In genomic region chr17:69382511-69383100, GRCm38 (mm10) we compare ENCODE assay signal across 8 mouse cellular contexts. TPM values are rescaled to one million over a fixed set of nuclear protein-coding genes. Genes with fewer than 3 reads are reported as not detected.
DNase-seq lines count a peak whose midpoint lies in the region; ATAC-seq and TF ChIP-seq lines count a peak whose summit lies in the region.

TSS of gene Zbtb14 (plus strand) at chr17:69383050.

- ATAC-seq in G1E (ENCODE audit: extremely low read depth, insufficient number of reproducible peaks, low FRiP score, poor library complexity, severe bottlenecking): peak; percentile 73
- ATAC-seq in forebrain, embryonic 16.5 days: peak; percentile 88
- peak; percentile 93 for ATAC-seq in lung, embryonic 14.5 days (ENCODE audit: insufficient read depth)

- H3K27ac ChIP-seq in forebrain, embryonic 16.5 days (ENCODE audit: low read length): peak within 1 kb of the TSS; percentile 99
- peak within 1 kb of the TSS; percentile 99 for H3K27ac ChIP-seq in layer of hippocampus, adult 2 months
- peak within 1 kb of the TSS; percentile 100 for H3K27ac ChIP-seq in lung, embryonic 14.5 days (ENCODE audit: low read depth)
- peak within 1 kb of the TSS; percentile 93 for H3K27ac ChIP-seq in olfactory bulb, adult 2 months (ENCODE audit: insufficient read depth, low read depth, low read length)
- peak within 1 kb of the TSS; percentile 79 for H3K27ac ChIP-seq in thymus, adult 2 months (ENCODE audit: control insufficient read depth, insufficient read depth, low read length)

- no peaks in the 10 kb centered on the region for H3K27me3 ChIP-seq in G1E (ENCODE audit: insufficient read depth, low read length)
- H3K27me3 ChIP-seq in forebrain, embryonic 16.5 days (replicated peaks; ENCODE audit: control insufficient read depth, insufficient read depth, low read length): no peaks in the 10 kb centered on the region
- H3K27me3 ChIP-seq in lung, embryonic 14.5 days (ENCODE audit: insufficient read depth, low read length): no peaks in the 10 kb centered on the region
- H3K27me3 ChIP-seq in thymus, adult 2 months (ENCODE audit: control insufficient read depth, insufficient read depth, low read length): no peaks in the 10 kb centered on the region

- DNase-seq in G1E (ENCODE audit: low spot score): peak; percentile 88
- peak; percentile 90 to 91 for DNase-seq in cerebellum, adult 18-20 months
- DNase-seq in heart, postnatal 36 days: peak; percentile 87 to 93
- DNase-seq in layer of hippocampus, adult 2 months (ENCODE audit: low spot score in 2 of 2): peak; percentile 88 to 91
- peak; percentile 97 for DNase-seq in lung, embryonic 14.5 days
- DNase-seq in thymus, adult 2 months: peak; percentile 92

- TF ChIP-seq POLR2A in olfactory bulb, adult 2 months (IDR thresholded peaks at IDR 0.05; ENCODE audit: insufficient read depth, low read depth, low read length): no peak; the same call in 1 of the 2 replicates
- no peak for TF ChIP-seq POLR2A in thymus, adult 2 months (IDR thresholded peaks at IDR 0.05; ENCODE audit: control insufficient read depth, extremely low read depth, insufficient read depth, low read length, poor library complexity)

- 1% methylated on average over 39 of the region's 72 CpGs for WGBS in forebrain, embryonic 16.5 days
- under 1% methylated on average over 51 of the region's 72 CpGs for WGBS in lung, embryonic 14.5 days
- WGBS in olfactory bulb, adult 2 months: under 1% methylated on average over 68 of the region's 72 CpGs
- under 1% methylated on average over 72 of the region's 72 CpGs for WGBS in thymus, adult 2 months

- no peaks in the 10 kb centered on the region for H3K9me3 ChIP-seq in G1E (replicated peaks)
- no peaks in the 10 kb centered on the region for H3K9me3 ChIP-seq in forebrain, embryonic 16.5 days (ENCODE audit: control insufficient read depth, low read length)
- no peaks in the 10 kb centered on the region for H3K9me3 ChIP-seq in lung, embryonic 14.5 days (ENCODE audit: low read depth, low read length)

- peaks cover 19% of the 10 kb centered on the region for H3K36me3 ChIP-seq in G1E (replicated peaks)
- H3K36me3 ChIP-seq in forebrain, embryonic 16.5 days (ENCODE audit: control insufficient read depth, insufficient read depth): peaks cover 5% of the 10 kb centered on the region; the same call in 1 of the 2 replicates
- peaks cover 17% of the 10 kb centered on the region for H3K36me3 ChIP-seq in lung, embryonic 14.5 days (ENCODE audit: insufficient read depth)
- peaks cover 3% of the 10 kb centered on the region; the same call in 1 of the 2 replicates for H3K36me3 ChIP-seq in thymus, adult 2 months (ENCODE audit: control insufficient read depth, insufficient read depth, low read length)

- H3K4me3 ChIP-seq in G1E (ENCODE audit: low read depth, low read length): peak within 1 kb of the TSS; percentile 88
- peak within 1 kb of the TSS; percentile 77 for H3K4me3 ChIP-seq in forebrain, embryonic 16.5 days (replicated peaks; ENCODE audit: low read length)
- H3K4me3 ChIP-seq in layer of hippocampus, adult 2 months: peak within 1 kb of the TSS; percentile 97
- peak within 1 kb of the TSS; percentile 80 for H3K4me3 ChIP-seq in lung, embryonic 14.5 days (ENCODE audit: low read depth, low read length)
- H3K4me3 ChIP-seq in olfactory bulb, adult 2 months (ENCODE audit: insufficient read depth, low read depth, low read length): peak within 1 kb of the TSS; percentile 95
- peak within 1 kb of the TSS; percentile 66 for H3K4me3 ChIP-seq in thymus, adult 2 months (ENCODE audit: control insufficient read depth, insufficient read depth, low read length)

- peaks cover 23% of the 10 kb centered on the region for H3K4me1 ChIP-seq in G1E (ENCODE audit: insufficient read depth, low read depth, low read length)
- peaks cover 16% of the 10 kb centered on the region for H3K4me1 ChIP-seq in forebrain, embryonic 16.5 days (replicated peaks; ENCODE audit: control insufficient read depth, insufficient read depth, low read length)
- 0 out of 2 replicates have a peak, but pooled peaks cover 5% of the 10 kb centered on the region for H3K4me1 ChIP-seq in lung, embryonic 14.5 days (ENCODE audit: insufficient read depth)
- H3K4me1 ChIP-seq in olfactory bulb, adult 2 months (ENCODE audit: control insufficient read depth, insufficient read depth, low read length): peaks cover 2% of the 10 kb centered on the region; the same call in 1 of the 2 replicates
- peaks cover 7% of the 10 kb centered on the region for H3K4me1 ChIP-seq in thymus, adult 2 months (replicated peaks; ENCODE audit: control insufficient read depth, insufficient read depth, low read length)

- peak within 1 kb of the TSS; percentile 71 for H3K4me2 ChIP-seq in forebrain, embryonic 16.5 days (ENCODE audit: low read length)
- peak within 1 kb of the TSS; percentile 87 for H3K4me2 ChIP-seq in lung, embryonic 14.5 days

- TF ChIP-seq CTCF in G1E (IDR thresholded peaks at IDR 0.05; ENCODE audit: low read depth, low read length): no peak
- peak; percentile 58 for TF ChIP-seq CTCF in layer of hippocampus, adult 2 months (conservative IDR thresholded peaks at IDR 0.05)
- no peak for TF ChIP-seq CTCF in lung, embryonic 14.5 days (IDR thresholded peaks at IDR 0.05; ENCODE audit: low read depth)
- no peak for TF ChIP-seq CTCF in olfactory bulb, adult 2 months (IDR thresholded peaks at IDR 0.05; ENCODE audit: insufficient read depth, low read depth, low read length)
- no peak for TF ChIP-seq CTCF in thymus, adult 2 months (IDR thresholded peaks at IDR 0.05; ENCODE audit: borderline replicate concordance, control insufficient read depth, extremely low read depth, insufficient read depth, low read length, poor library complexity)

- H3K9ac ChIP-seq in forebrain, embryonic 16.5 days (replicated peaks; ENCODE audit: low read depth, low read length): peak within 1 kb of the TSS; percentile 92
- H3K9ac ChIP-seq in lung, embryonic 14.5 days: peak within 1 kb of the TSS; percentile 91

- intact Hi-C loops in heart, postnatal 36 days (cut with DNase I): loop anchor here (5.0 to 10.0 kb wide), 2 partner anchors 55 to 1622 kb away; partner anchors contain the start of genes Akain1, Myl12a and Myom1

RNA-seq across cellular contexts. Expression of gene Zbtb14, which starts in this region (rescaled TPM):
- 27.4 TPM in 2 replicates for total RNA-seq in G1E (2014; fragmentation: Nextera tagmentation)
- 24.5 and 29.4 TPM in 2 replicates for total RNA-seq in G1E (2017)
- polyA plus RNA-seq in G1E (2012): 2.4 and 3.7 TPM in 2 replicates
- 35.1 and 40.0 TPM in 2 replicates for polyA plus RNA-seq in forebrain, embryonic 16.5 days (2015; fragmentation: Nextera tagmentation; extraction: Ambion mirVana)
- 10 to 100 TPM; 11.8 to 11.9 TPM for total RNA-seq in heart, postnatal 36 days (2021)
- 10 to 100 TPM; 19.7 to 21.5 TPM for total RNA-seq in layer of hippocampus, adult 2 months (2021)
- 23.5 and 24.9 TPM in 2 replicates for polyA plus RNA-seq in lung, embryonic 14.5 days (2014; fragmentation: Nextera tagmentation; extraction: Ambion mirVana)
- polyA plus RNA-seq in olfactory bulb, adult 2 months (2012; ENCODE audit: insufficient read depth, insufficient read length, low replicate concordance, missing spikeins): not detected in 2 replicates
- polyA plus RNA-seq in thymus, adult 2 months (2012; rRNA removed): 7.4 and 9.2 TPM in 2 replicates

Comparison
In these comparisons a context has a peak if more than half of its experiments do, and no peak if none do; other contexts are left out.
1. Peak in every context shown above with its lines: DNase-seq, ATAC-seq, H3K4me3 ChIP-seq and H3K27ac ChIP-seq.